Mouse (Mus musculus): ENCODE data around the gene Plekha4. TPM values are rescaled to one million over a fixed set of nuclear protein-coding genes. Genes with fewer than 3 reads are reported as not detected.

Gene Plekha4
- total RNA-seq, 2 experiments from 2014 or later = 3.7 to 5.2 TPM

DNA sequence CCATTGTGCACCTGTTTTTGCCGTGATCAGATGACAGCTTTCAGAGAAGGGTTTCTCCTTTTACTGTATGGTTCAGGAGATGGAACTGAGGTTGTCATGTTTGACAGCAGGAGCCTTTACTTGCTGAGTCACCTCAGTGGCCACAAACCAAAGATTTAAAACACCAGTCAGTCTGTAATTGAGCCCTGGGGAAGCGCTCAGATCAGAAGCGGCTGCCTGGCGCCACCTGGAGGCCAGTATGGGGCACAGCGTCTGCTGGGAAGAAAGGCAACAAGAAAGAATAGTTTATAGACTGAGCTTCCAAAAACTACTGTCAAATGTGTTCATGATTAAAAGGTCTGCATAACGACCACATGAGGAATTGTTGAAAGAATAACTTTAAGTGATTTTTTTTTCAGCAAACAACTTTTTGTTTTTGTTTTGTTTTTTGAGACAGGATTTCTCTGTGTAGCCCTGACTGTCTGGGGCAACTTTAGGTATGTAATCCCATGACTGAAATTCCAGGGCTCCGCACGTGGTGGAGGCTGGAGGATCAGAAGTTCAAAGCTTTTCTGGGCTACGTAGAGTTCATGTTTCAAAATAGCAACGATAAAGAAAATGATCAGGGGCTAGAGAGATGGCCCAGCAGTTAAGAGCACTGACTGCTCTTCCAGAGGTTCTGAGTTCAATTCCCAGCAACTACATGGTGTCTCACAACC lies 67.1 kb downstream of the Plekha4 start:
- intact Hi-C loops (cut with DNase I) = no loop called here
- DNase-seq (ENCODE audit: low spot score in 2 of 2) = peak; percentile 56 to 64

DNA sequence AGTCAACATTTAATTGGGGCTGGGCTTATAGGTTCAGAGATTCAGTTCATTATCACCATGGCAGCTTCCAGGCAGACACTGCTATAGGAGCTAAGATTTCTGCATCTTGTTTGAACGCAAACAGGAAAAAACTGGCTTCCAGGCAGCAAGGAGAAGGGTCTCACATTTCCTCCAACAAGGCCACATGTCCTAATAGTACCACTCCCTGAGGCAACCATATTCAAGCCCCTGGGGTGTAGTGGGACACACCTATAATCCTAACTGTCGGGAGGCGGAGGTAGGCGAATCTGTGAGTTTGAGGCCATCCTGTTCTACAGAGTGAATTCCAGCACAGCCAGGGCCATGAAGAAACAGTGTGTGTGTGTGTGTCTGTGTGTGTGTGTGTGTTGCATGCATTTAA lies 69.0 kb downstream of the Plekha4 start:
- intact Hi-C loops (cut with DNase I) = loop anchor here (5.0 kb wide), 1 partner anchor 87 kb away; the partner anchor contains the start of gene Ntn5
- DNase-seq (ENCODE audit: low spot score in 2 of 2) = no peak

DNA sequence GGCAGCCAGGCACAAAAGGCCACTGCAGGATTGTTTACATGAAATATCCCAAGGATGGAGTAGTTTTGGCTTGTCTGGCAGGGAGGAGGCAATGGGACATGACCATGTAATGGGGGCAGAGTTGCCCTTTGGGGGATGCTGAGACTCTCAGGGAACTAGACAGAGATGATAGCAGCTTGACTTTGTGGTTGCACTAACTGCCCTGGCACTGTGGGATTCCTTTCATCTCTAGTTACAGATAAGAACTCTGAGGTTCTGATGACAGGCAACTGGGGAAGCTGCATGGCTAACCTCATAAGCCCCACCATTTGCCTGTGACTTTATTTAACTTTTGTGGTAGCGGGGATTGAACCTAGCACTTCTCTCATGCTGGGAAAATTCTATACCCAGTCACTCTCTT lies 70.0 kb downstream of the Plekha4 start:
- no peak for DNase-seq (ENCODE audit: low spot score in 2 of 2)
- intact Hi-C loops (cut with DNase I) = loop anchor here (2.0 to 5.0 kb wide), 2 partner anchors 15 to 86 kb away; partner anchors contain the start of gene Ntn5

DNA sequence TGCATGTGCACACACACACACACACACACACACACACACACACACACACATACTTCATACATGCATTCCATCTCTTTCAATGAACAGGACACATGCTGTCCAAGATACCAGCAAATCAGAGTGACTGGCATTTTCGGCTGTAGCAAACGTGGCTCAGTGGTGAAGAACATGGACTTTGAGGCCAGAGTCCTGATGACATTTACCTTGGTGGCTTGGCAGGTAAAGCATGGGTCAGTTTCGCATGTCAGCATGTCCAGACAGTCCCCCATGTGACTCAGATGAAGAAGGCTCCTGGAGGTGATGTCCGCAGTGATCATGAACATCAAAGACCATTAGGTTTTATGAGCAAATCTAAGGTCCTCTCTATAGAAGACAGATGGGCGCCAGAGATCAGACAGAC lies 70.9 kb downstream of the Plekha4 start:
- DNase-seq (ENCODE audit: low spot score in 2 of 2) = no peak
- intact Hi-C loops (cut with DNase I) = loop anchor here (2.0 to 5.0 kb wide), 2 partner anchors 14 to 85 kb away; partner anchors contain the start of gene Ntn5

DNA sequence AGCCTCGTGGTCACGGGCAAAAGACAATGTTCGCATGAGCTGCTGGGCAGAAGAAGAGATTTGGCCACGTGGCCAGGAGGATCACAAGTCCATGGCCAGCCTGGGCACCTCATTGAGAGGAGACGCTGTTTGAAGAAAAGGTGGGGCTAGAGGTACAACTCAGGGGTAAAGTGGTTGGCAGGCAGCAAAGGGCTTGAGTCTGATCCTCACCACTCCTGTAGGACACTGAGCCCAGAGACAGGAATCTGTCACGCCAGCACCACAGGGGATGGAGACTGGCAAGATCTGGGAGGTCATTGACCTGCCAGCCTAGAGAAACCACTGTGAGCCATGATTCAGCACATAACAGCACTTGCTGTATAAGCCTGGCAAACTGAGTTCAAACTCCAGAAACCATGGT lies 71.4 kb downstream of the Plekha4 start:
- no peak for DNase-seq (ENCODE audit: low spot score in 2 of 2)
- intact Hi-C loops (cut with DNase I) = loop anchor here (2.0 to 5.0 kb wide), 2 partner anchors 13 to 85 kb away; partner anchors contain the start of gene Ntn5

DNA sequence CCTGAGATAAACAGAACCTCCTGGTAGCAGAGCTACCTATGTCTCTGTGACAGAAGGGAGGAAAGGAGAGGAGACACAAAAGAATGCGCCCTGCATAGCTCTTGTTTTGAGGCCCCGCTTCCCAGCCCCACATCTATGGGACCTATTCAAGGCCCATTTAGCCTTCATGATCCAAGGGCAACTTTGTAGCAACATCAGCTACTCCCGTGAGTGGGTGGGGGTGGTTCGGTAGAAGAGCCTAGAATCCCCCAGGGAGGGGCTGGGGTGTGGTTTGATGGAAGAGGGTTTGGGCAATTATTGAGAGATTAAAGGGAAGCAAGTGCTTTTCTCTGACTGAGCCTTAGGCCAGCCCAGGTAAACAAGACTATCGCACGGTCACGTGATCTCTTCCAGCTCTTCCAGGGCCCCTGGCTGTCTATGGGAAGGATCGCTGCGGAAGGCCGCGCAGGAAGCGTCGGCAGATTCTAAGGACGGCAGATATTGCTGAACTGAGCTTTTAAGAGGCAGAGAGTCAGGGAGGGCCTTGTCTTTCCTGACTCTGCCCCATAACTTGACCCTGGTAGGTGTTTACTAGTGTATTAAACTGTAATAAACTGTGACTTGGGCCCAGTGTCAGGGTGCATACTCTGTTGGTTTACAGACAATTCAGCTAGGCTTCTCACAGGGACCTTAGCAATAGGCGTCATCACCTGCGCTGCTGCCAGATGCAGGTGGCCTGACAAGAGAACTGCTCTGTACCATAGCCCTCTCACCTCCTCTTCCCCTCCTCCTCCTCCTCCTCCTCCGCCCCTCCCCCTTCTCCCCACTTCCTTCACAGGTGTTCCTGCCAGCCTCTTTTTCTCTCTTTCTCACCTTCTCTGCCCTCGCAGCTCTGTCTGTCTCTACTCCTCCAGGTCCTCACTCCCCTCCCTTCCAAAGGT lies 73.1 kb downstream of the Plekha4 start:
- intact Hi-C loops (cut with DNase I) = loop anchor here (5.0 kb wide), 1 partner anchor 83 kb away; the partner anchor contains the start of gene Ntn5
- DNase-seq (ENCODE audit: low spot score in 2 of 2) = no peak

Other genes with a start within 250 kb of the Plekha4 start
- gene Slc6a21, start 248.8 kb upstream of the Plekha4 start, total RNA-seq (2021) = not detected
- 10 to 100 TPM; 18.0 to 20.9 TPM for gene Trpm4, start 192.6 kb upstream of the Plekha4 start, total RNA-seq (2021)
- gene Hrc, start 191.0 kb upstream of the Plekha4 start, total RNA-seq (2021) = under 1 TPM; 0.27 to 0.52 TPM
- 100 to 1,000 TPM; 154 to 168 TPM for gene Ppfia3, start 159.3 kb upstream of the Plekha4 start, total RNA-seq (2021)
- gene Lin7b, start 155.7 kb upstream of the Plekha4 start, total RNA-seq (2021) = 100 to 1,000 TPM; 164 to 189 TPM
- 100 to 1,000 TPM; 273 to 486 TPM for gene Snrnp70, start 130.6 kb upstream of the Plekha4 start, total RNA-seq (2021)
- gene Kcna7, start 120.7 kb upstream of the Plekha4 start, total RNA-seq (2021) = not detected
- gene Ntf5, start 112.6 kb upstream of the Plekha4 start, total RNA-seq (2021) = not detected
- gene Lhb, start 105.5 kb upstream of the Plekha4 start, total RNA-seq (2021) = not detected
- gene Gys1, start 91.5 kb upstream of the Plekha4 start, total RNA-seq (2021) = 10 to 100 TPM; 14.1 to 16.9 TPM
- gene Ruvbl2, start 88.2 kb upstream of the Plekha4 start, total RNA-seq (2021) = 10 to 100 TPM; 39.7 to 41.5 TPM
- gene Ftl1, start 66.4 kb upstream of the Plekha4 start, total RNA-seq (2021) = 100 to 1,000 TPM; 198 to 232 TPM
- gene Bax, start 59.4 kb upstream of the Plekha4 start, total RNA-seq (2021) = 10 to 100 TPM; 63.6 to 64.0 TPM
- gene Tulp2, start 44.5 kb upstream of the Plekha4 start, total RNA-seq (2021) = not detected
- under 1 TPM in 1 of 2 experiments, not detected in 1; 0.57 TPM for gene Gm45808, start 39.5 kb upstream of the Plekha4 start, total RNA-seq (2021)
- gene Dhdh, start 37.5 kb upstream of the Plekha4 start, total RNA-seq (2021) = 1 to 10 TPM; 4.0 to 4.8 TPM
- 10 to 100 TPM; 96.8 to 98.9 TPM for gene Nucb1, start 15.9 kb upstream of the Plekha4 start, total RNA-seq (2021)
- gene Ppp1r15a, start 62 bp upstream of the Plekha4 start, total RNA-seq (2021) = 10 to 100 TPM; 24.2 to 31.3 TPM
- gene Hsd17b14, start 28.6 kb downstream of the Plekha4 start, total RNA-seq (2021) = under 1 TPM in 1 of 2 experiments, not detected in 1; 0.39 TPM
- 10 to 100 TPM; 18.8 to 27.5 TPM for gene Bcat2, start 43.8 kb downstream of the Plekha4 start, total RNA-seq (2021)
- gene Fgf21, start 89.2 kb downstream of the Plekha4 start, total RNA-seq (2021) = not detected
- gene Fut1, start 91.0 kb downstream of the Plekha4 start, total RNA-seq (2021) = not detected
- gene Izumo1, start 95.5 kb downstream of the Plekha4 start, total RNA-seq (2021) = not detected
- 1 to 10 TPM; 6.9 to 8.0 TPM for gene Rasip1, start 101.2 kb downstream of the Plekha4 start, total RNA-seq (2021)
- gene Mamstr, start 113.6 kb downstream of the Plekha4 start, total RNA-seq (2021) = 1 to 10 TPM; 4.1 to 5.1 TPM
- gene Fut2, start 140.1 kb downstream of the Plekha4 start, total RNA-seq (2021) = under 1 TPM in 1 of 2 experiments, not detected in 1; 0.63 TPM
- gene Ntn5, start 157.7 kb downstream of the Plekha4 start, total RNA-seq (2021) = 1 to 10 TPM; 4.2 to 5.7 TPM
- gene Sec1, start 168.1 kb downstream of the Plekha4 start, total RNA-seq (2021) = under 1 TPM; 0.37 to 0.48 TPM
- 100 to 1,000 TPM; 209 to 228 TPM for gene Car11, start 173.5 kb downstream of the Plekha4 start, total RNA-seq (2021)
- 100 to 1,000 TPM; 128 to 138 TPM for gene Dbp, start 178.8 kb downstream of the Plekha4 start, total RNA-seq (2021)
- gene Rpl18, start 189.1 kb downstream of the Plekha4 start, total RNA-seq (2021) = 100 to 1,000 TPM; 284 to 337 TPM
- gene Sphk2, start 191.7 kb downstream of the Plekha4 start, total RNA-seq (2021) = 10 to 100 TPM; 29.9 to 30.0 TPM
- not detected for gene Fam83e, start 194.9 kb downstream of the Plekha4 start, total RNA-seq (2021)
- not detected for gene Spaca4, start 199.5 kb downstream of the Plekha4 start, total RNA-seq (2021)